Mouse (Mus musculus) G1E (cell line): Measurements from ENCODE around the gene Hnrnpa1.

ENCODE experiments used
- CTCF ChIP-seq: IDR thresholded peaks from 2 replicates; pipeline ENCODE4 v1.5.1; 2012; ENCODE audit warnings: low read depth, low read length, inconsistent platforms, mixed read lengths
- GATA1 ChIP-seq: IDR thresholded peaks from 2 replicates; pipeline ENCODE4 v1.6.1; 2012; ENCODE audit warnings: borderline replicate concordance, low read length, inconsistent platforms, mixed read lengths
- TAL1 ChIP-seq: conservative IDR thresholded peaks from 2 replicates; pipeline ENCODE4 v1.6.1; 2012; ENCODE audit warnings: low read depth, low read length, inconsistent platforms, mixed read lengths

- TF ChIP-seq CTCF (no peak; the same call in 1 of the 2 replicates), GATA1 (no peak), TAL1 (no peak)
Measured at GRCm38 (mm10) chr15:103279750-103280149, 39.5 kb downstream of the Hnrnpa1 start.
